Mouse (Mus musculus) CH12F3 (cell line): ENCODE data around the gene Cbx7.

Experiments
- in situ Hi-C: fragments of 300-500 bp; cut with MboI; formaldehyde crosslinking; loops from 2 replicates; pipeline ENCODE4 v1.14.3; 2020; ENCODE audit warnings: low sequenced_read_pairs

Cbx7 gene

GRCm38 (mm10) chr15:80003581-80003980 is 32.7 kb upstream of the Cbx7 start:
- in situ Hi-C loops, result no loop called here

GRCm38 (mm10) chr15:80001601-80002000 is 30.7 kb upstream of the Cbx7 start:
- in situ Hi-C loops, result no loop called here

- in situ Hi-C loops, result no loop called here
Measured at GRCm38 (mm10) chr15:80000694-80001093, 29.8 kb upstream of the Cbx7 start.

- in situ Hi-C loops, result no loop called here
Measured at GRCm38 (mm10) chr15:79997988-79998387, 27.1 kb upstream of the Cbx7 start.

GRCm38 (mm10) chr15:79996781-79997180 is 25.9 kb upstream of the Cbx7 start:
- in situ Hi-C loops, result no loop called here

GRCm38 (mm10) chr15:79995552-79995951 is 24.6 kb upstream of the Cbx7 start:
- in situ Hi-C loops, result no loop called here

GRCm38 (mm10) chr15:79994566-79994965 is 23.6 kb upstream of the Cbx7 start:
- in situ Hi-C loops, result no loop called here

GRCm38 (mm10) chr15:79986182-79986581 is 15.3 kb upstream of the Cbx7 start:
- in situ Hi-C loops, result no loop called here

- in situ Hi-C loops, result no loop called here
Measured at GRCm38 (mm10) chr15:79985471-79985870, 14.6 kb upstream of the Cbx7 start.

GRCm38 (mm10) chr15:79984152-79984551 is 13.2 kb upstream of the Cbx7 start:
- in situ Hi-C loops, result no loop called here

- in situ Hi-C loops, result no loop called here
Measured at GRCm38 (mm10) chr15:79980716-79981115, 9.8 kb upstream of the Cbx7 start.

- in situ Hi-C loops, result no loop called here
Measured at GRCm38 (mm10) chr15:79972186-79972585, 1.3 kb upstream of the Cbx7 start.

- in situ Hi-C loops, result no loop called here
Measured at GRCm38 (mm10) chr15:79970491-79970890, 428 bp downstream of the Cbx7 start.

- in situ Hi-C loops, result no loop called here
Measured at GRCm38 (mm10) chr15:79967346-79967745, 3.6 kb downstream of the Cbx7 start.

- in situ Hi-C loops, result no loop called here
Measured at GRCm38 (mm10) chr15:79964376-79964775, 6.5 kb downstream of the Cbx7 start.

GRCm38 (mm10) chr15:79962661-79963060 is 8.3 kb downstream of the Cbx7 start:
- in situ Hi-C loops, result no loop called here

- in situ Hi-C loops, result no loop called here
Measured at GRCm38 (mm10) chr15:79961366-79961921, 9.5 kb downstream of the Cbx7 start.

- in situ Hi-C loops, result no loop called here
Measured at GRCm38 (mm10) chr15:79958418-79958817, 12.5 kb downstream of the Cbx7 start.

- in situ Hi-C loops, result no loop called here
Measured at GRCm38 (mm10) chr15:79956559-79956958, 14.4 kb downstream of the Cbx7 start.

- in situ Hi-C loops, result no loop called here
Measured at GRCm38 (mm10) chr15:79953470-79953869, 17.4 kb downstream of the Cbx7 start.

GRCm38 (mm10) chr15:79952504-79953231 is 18.3 kb downstream of the Cbx7 start:
- in situ Hi-C loops, result no loop called here

GRCm38 (mm10) chr15:79951730-79952503 is 19.0 kb downstream of the Cbx7 start:
- in situ Hi-C loops, result no loop called here
